Comparison of ENCODE assay signal across 18 mouse cellular contexts in genomic region chr13:78985921-78986320, GRCm38 (mm10).
"Had no signal": no experiment of that assay in that cellular context is flagged by ENCODE, and none has a peak within 500 bp of the region (broad histone marks: within the 10 kb centered on the region; RNA-seq: fewer than 3 reads in every experiment).

No protein-coding gene starts in this region.

- H3K4me2 ChIP-seq: lung, embryonic 14.5 days; midbrain, embryonic 13.5 days; neural tube, embryonic 13.5 days; neural tube, embryonic 15.5 days had no signal

- H3K27ac ChIP-seq: midbrain, embryonic 10.5 days; midbrain, embryonic 13.5 days; neural tube, embryonic 13.5 days; neural tube, embryonic 15.5 days had no signal

- ATAC-seq: midbrain, embryonic 13.5 days; midbrain, embryonic 16.5 days had no signal

- H3K4me3 ChIP-seq: midbrain, embryonic 10.5 days; midbrain, embryonic 13.5 days; myocyte; neural tube, embryonic 13.5 days; neural tube, embryonic 15.5 days had no signal

- H3K4me1 ChIP-seq: midbrain, embryonic 10.5 days; midbrain, embryonic 13.5 days; neural tube, embryonic 13.5 days; neural tube, embryonic 15.5 days had no signal

- H3K9ac ChIP-seq: lung, embryonic 14.5 days; midbrain, embryonic 13.5 days; neural tube, embryonic 13.5 days; neural tube, embryonic 15.5 days had no signal

- H3K27me3 ChIP-seq: midbrain, embryonic 13.5 days; neural tube, embryonic 13.5 days; neural tube, embryonic 15.5 days had no signal

- DNase-seq: lung, adult 18-20 months; lung, embryonic 14.5 days; lung, postnatal 10 days; lung, postnatal 4 days; retina, postnatal 1 day; right cerebral cortex, adult 18-20 months; right cerebral cortex, postnatal 25 days; right cerebral cortex, postnatal 4 days; spleen, adult 18-20 months; thymus, adult 18-20 months; thymus, postnatal 14 days; thymus, postnatal 4 days had no signal

- H3K36me3 ChIP-seq: midbrain, embryonic 10.5 days; midbrain, embryonic 13.5 days; neural tube, embryonic 13.5 days; neural tube, embryonic 15.5 days had no signal

- H3K9me3 ChIP-seq: midbrain, embryonic 10.5 days; midbrain, embryonic 13.5 days; neural tube, embryonic 13.5 days; neural tube, embryonic 15.5 days had no signal
